Mouse (Mus musculus): Measurements from ENCODE around the gene Snx1. TPM values are rescaled to one million over a fixed set of nuclear protein-coding genes. Genes with fewer than 3 reads are reported as not detected.

The Snx1 gene
- polyA plus RNA-seq, 1 experiment from 2014 or later = 111 TPM

- no peaks in the 10 kb centered on the region; the same call in 1 of the 2 replicates for H3K27me3 ChIP-seq (replicated peaks; ENCODE audit: control insufficient read depth, insufficient read depth, low read length)
- WGBS = under 1% methylated on average over 30 of the region's 30 CpGs
- DNase-seq (ENCODE audit: low spot score) (peak; percentile 61), ATAC-seq (peak; percentile 66; the same call in 1 of the 2 replicates)
- peak overlapping the region; percentile 94 for H3K4me2 ChIP-seq (ENCODE audit: low read length)
- no peak overlapping the region for H3K27ac ChIP-seq (ENCODE audit: low read depth, low read length)
- H3K4me1 ChIP-seq (ENCODE audit: control insufficient read depth, insufficient read depth, low read length) = peaks cover 5% of the 10 kb centered on the region; the same call in 1 of the 2 replicates
- peak overlapping the region; percentile 65 for H3K9ac ChIP-seq (ENCODE audit: low read length)
- peak overlapping the region; percentile 48 for H3K4me3 ChIP-seq (ENCODE audit: low read depth, low read length)
- H3K9me3 ChIP-seq (replicated peaks; ENCODE audit: control insufficient read depth, low read length) = no peaks in the 10 kb centered on the region
- peaks cover 28% of the 10 kb centered on the region for H3K36me3 ChIP-seq (ENCODE audit: control insufficient read depth, insufficient read depth, low read length)
Measured at GRCm38 (mm10) chr9:66068971-66069391, 57.4 kb downstream of the Snx1 start.

- no peaks in the 10 kb centered on the region; the same call in 1 of the 2 replicates for H3K27me3 ChIP-seq (replicated peaks; ENCODE audit: control insufficient read depth, insufficient read depth, low read length)
- no peak for ATAC-seq
- H3K4me1 ChIP-seq (ENCODE audit: control insufficient read depth, insufficient read depth, low read length) = peaks cover 5% of the 10 kb centered on the region; the same call in 1 of the 2 replicates
- H3K36me3 ChIP-seq (ENCODE audit: control insufficient read depth, insufficient read depth, low read length) = peaks cover 37% of the 10 kb centered on the region
- no peaks in the 10 kb centered on the region for H3K9me3 ChIP-seq (replicated peaks; ENCODE audit: control insufficient read depth, low read length)
- no peak for DNase-seq (ENCODE audit: low spot score)
- H3K4me2 ChIP-seq (ENCODE audit: low read length) = no peak overlapping the region
- WGBS = 63% methylated on average over 4 of the region's 4 CpGs
- H3K27ac ChIP-seq (ENCODE audit: low read depth, low read length) = no peak overlapping the region
- no peak overlapping the region for H3K9ac ChIP-seq (ENCODE audit: low read length)
- H3K4me3 ChIP-seq (ENCODE audit: low read depth, low read length) = no peak overlapping the region
Measured at GRCm38 (mm10) chr9:66068056-66068455, 58.3 kb downstream of the Snx1 start.

DNA sequence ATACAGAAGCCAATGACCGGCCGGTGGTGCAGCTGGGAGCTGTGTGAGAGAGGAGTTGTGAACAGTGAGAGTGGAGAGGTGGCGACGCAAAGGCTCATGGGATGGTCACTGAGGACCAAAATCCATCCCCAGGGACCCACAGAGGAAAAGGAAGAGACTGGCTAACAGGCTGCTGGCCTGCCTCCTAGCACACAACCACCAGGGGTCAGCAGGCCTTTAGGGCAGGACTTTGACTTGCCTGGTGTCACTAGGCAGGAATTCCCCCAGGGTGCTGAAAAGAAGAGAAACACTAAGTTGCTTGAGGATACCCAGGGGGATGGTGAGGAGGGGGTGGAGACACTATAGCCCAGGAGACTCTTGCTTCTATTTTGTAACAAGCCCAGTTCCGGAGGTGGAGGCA is 58.8 kb downstream of the Snx1 start:
- DNase-seq (ENCODE audit: low spot score) (peak; percentile 29), ATAC-seq (no peak)
- H3K4me1 ChIP-seq (ENCODE audit: control insufficient read depth, insufficient read depth, low read length) = peaks cover 5% of the 10 kb centered on the region; the same call in 1 of the 2 replicates
- 22% methylated on average over 5 of the region's 5 CpGs for WGBS
- no peak overlapping the region for H3K27ac ChIP-seq (ENCODE audit: low read depth, low read length)
- H3K4me3 ChIP-seq (ENCODE audit: low read depth, low read length) = no peak overlapping the region
- H3K9ac ChIP-seq (ENCODE audit: low read length) = no peak overlapping the region
- H3K4me2 ChIP-seq (ENCODE audit: low read length) = no peak overlapping the region
- H3K27me3 ChIP-seq (replicated peaks; ENCODE audit: control insufficient read depth, insufficient read depth, low read length) = no peaks in the 10 kb centered on the region; the same call in 1 of the 2 replicates
- H3K9me3 ChIP-seq (replicated peaks; ENCODE audit: control insufficient read depth, low read length) = no peaks in the 10 kb centered on the region
- H3K36me3 ChIP-seq (ENCODE audit: control insufficient read depth, insufficient read depth, low read length) = peaks cover 42% of the 10 kb centered on the region

DNA sequence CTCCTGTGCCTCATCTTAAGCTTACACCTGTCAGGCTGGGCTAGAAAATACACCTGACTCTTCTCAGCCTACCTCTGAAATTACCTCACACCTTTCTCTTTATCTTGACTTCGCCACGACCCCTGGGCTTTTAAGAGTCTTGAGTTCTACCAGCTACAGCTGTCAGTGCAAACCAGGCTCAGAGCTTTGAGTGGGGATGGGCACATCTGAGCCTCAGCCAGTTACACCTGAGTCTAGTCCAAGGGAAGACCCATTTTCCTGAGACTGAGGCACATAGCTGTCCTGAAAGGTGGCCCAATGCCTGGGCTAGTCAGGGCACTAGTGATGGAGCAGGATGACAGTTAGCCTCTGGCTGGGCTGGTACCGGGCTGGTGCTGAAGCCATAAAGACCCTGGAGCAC is 59.6 kb downstream of the Snx1 start:
- Histone ChIP-seq H3K4me3 (ENCODE audit: low read depth, low read length) (no peak overlapping the region), H3K4me1 (ENCODE audit: control insufficient read depth, insufficient read depth, low read length) (peaks cover 5% of the 10 kb centered on the region; the same call in 1 of the 2 replicates), H3K27ac (ENCODE audit: low read depth, low read length) (no peak overlapping the region), H3K36me3 (ENCODE audit: control insufficient read depth, insufficient read depth, low read length) (peaks cover 45% of the 10 kb centered on the region), H3K4me2 (ENCODE audit: low read length) (no peak overlapping the region), H3K27me3 (replicated peaks; ENCODE audit: control insufficient read depth, insufficient read depth, low read length) (no peaks in the 10 kb centered on the region; the same call in 1 of the 2 replicates), H3K9me3 (replicated peaks; ENCODE audit: control insufficient read depth, low read length) (no peaks in the 10 kb centered on the region), H3K9ac (ENCODE audit: low read length) (no peak overlapping the region)
- WGBS = 91% methylated on average over 3 of the region's 3 CpGs
- no peak for ATAC-seq
- DNase-seq (ENCODE audit: low spot score) = no peak

GRCm38 (mm10) chr9:66064316-66064715 is 62.1 kb downstream of the Snx1 start:
- no peak for ATAC-seq
- H3K36me3 ChIP-seq (ENCODE audit: control insufficient read depth, insufficient read depth, low read length) = peaks cover 45% of the 10 kb centered on the region

DNA sequence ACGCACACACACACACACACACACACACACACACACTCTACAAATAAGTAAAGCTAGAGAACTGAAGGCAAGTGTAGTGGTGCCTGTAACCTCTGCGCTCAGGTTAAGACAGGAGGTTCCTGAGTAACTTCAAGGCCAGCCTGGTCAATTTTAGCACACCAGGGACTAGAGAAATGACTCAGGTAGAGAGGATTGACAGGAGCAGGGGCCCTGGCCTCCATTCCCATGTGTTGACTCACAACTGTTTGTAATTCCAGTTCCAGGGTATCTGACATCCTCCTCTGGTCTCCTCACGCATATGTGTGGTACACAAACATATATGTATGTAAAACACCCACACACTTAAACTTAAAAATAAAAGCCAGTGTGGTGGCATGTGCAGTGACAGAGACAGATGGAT is 62.9 kb downstream of the Snx1 start:
- H3K4me3 ChIP-seq (ENCODE audit: low read depth, low read length) = no peak overlapping the region
- H3K27me3 ChIP-seq (replicated peaks; ENCODE audit: control insufficient read depth, insufficient read depth, low read length) = no peaks in the 10 kb centered on the region
- peaks cover 45% of the 10 kb centered on the region for H3K36me3 ChIP-seq (ENCODE audit: control insufficient read depth, insufficient read depth, low read length)
- H3K9me3 ChIP-seq (replicated peaks; ENCODE audit: control insufficient read depth, low read length) = no peaks in the 10 kb centered on the region
- H3K4me1 ChIP-seq (ENCODE audit: control insufficient read depth, insufficient read depth, low read length) = peaks cover 12% of the 10 kb centered on the region
- no peak for ATAC-seq
- no peak overlapping the region for H3K9ac ChIP-seq (ENCODE audit: low read length)
- H3K27ac ChIP-seq (ENCODE audit: low read depth, low read length) = no peak overlapping the region
- DNase-seq (ENCODE audit: low spot score) = no peak
- no peak overlapping the region for H3K4me2 ChIP-seq (ENCODE audit: low read length)
- WGBS = 93% methylated on average over 3 of the region's 3 CpGs

More at GRCm38 (mm10) chr9:66064316-66064715, 62.1 kb downstream of the Snx1 start:
- H3K4me2 ChIP-seq (ENCODE audit: low read length) = no peak overlapping the region
- H3K27me3 ChIP-seq (replicated peaks; ENCODE audit: control insufficient read depth, insufficient read depth, low read length) = no peaks in the 10 kb centered on the region; the same call in 1 of the 2 replicates
- H3K4me1 ChIP-seq (ENCODE audit: control insufficient read depth, insufficient read depth, low read length) = peaks cover 16% of the 10 kb centered on the region
- no peak for DNase-seq (ENCODE audit: low spot score)
- H3K4me3 ChIP-seq (ENCODE audit: low read depth, low read length) = no peak overlapping the region
- H3K9me3 ChIP-seq (replicated peaks; ENCODE audit: control insufficient read depth, low read length) = no peaks in the 10 kb centered on the region
- 92% methylated on average over 11 of the region's 11 CpGs for WGBS
- H3K27ac ChIP-seq (ENCODE audit: low read depth, low read length) = no peak overlapping the region
- no peak overlapping the region for H3K9ac ChIP-seq (ENCODE audit: low read length)

GRCm38 (mm10) chr9:66061656-66062055 is 64.7 kb downstream of the Snx1 start:
- H3K36me3 ChIP-seq (ENCODE audit: control insufficient read depth, insufficient read depth, low read length) = peaks cover 41% of the 10 kb centered on the region
- H3K9ac ChIP-seq (ENCODE audit: low read length) = no peak overlapping the region; the same call in 1 of the 2 replicates
- peaks cover 12% of the 10 kb centered on the region for H3K4me1 ChIP-seq (ENCODE audit: control insufficient read depth, insufficient read depth, low read length)
- peak overlapping the region; percentile 71 for H3K27ac ChIP-seq (ENCODE audit: low read depth, low read length)
- H3K4me3 ChIP-seq (ENCODE audit: low read depth, low read length) = peak overlapping the region; percentile 79
- H3K27me3 ChIP-seq (replicated peaks; ENCODE audit: control insufficient read depth, insufficient read depth, low read length) = no peaks in the 10 kb centered on the region
- H3K9me3 ChIP-seq (replicated peaks; ENCODE audit: control insufficient read depth, low read length) = no peaks in the 10 kb centered on the region
- ATAC-seq (no peak), DNase-seq (ENCODE audit: low spot score) (peak; percentile 41)
- H3K4me2 ChIP-seq (ENCODE audit: low read length) = peak overlapping the region; percentile 80
- WGBS = 66% methylated on average over 3 of the region's 3 CpGs

DNA sequence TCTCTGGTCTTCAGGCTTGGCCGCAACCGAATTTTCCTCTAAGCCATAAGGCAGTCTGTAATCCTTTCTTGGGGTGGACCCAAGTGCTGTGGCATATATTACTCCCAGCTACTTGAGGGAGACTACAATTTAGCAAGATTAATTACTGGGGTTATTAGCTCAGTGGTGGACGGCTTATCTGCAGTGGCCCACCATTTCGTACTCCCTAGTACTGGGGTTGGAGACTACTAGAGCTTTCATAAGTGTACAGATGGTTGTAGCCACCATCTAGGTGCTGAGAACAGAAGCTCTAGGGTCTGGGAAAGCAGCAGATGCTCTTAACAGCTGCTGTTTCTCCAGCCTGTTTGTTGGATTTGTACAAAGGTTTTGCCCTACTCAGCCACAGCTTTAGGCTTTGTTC is 65.4 kb downstream of the Snx1 start:
- Histone ChIP-seq H3K36me3 (ENCODE audit: control insufficient read depth, insufficient read depth, low read length) (peaks cover 34% of the 10 kb centered on the region), H3K27me3 (replicated peaks; ENCODE audit: control insufficient read depth, insufficient read depth, low read length) (no peaks in the 10 kb centered on the region), H3K4me1 (ENCODE audit: control insufficient read depth, insufficient read depth, low read length) (peaks cover 12% of the 10 kb centered on the region), H3K4me2 (ENCODE audit: low read length) (peak overlapping the region; percentile 80), H3K4me3 (ENCODE audit: low read depth, low read length) (peak overlapping the region; percentile 79), H3K27ac (ENCODE audit: low read depth, low read length) (peak overlapping the region; percentile 71), H3K9ac (ENCODE audit: low read length) (peak overlapping the region; percentile 70), H3K9me3 (replicated peaks; ENCODE audit: control insufficient read depth, low read length) (no peaks in the 10 kb centered on the region)
- ATAC-seq (no peak), DNase-seq (ENCODE audit: low spot score) (peak; percentile 65)
- 24% methylated on average over 4 of the region's 4 CpGs for WGBS

DNA sequence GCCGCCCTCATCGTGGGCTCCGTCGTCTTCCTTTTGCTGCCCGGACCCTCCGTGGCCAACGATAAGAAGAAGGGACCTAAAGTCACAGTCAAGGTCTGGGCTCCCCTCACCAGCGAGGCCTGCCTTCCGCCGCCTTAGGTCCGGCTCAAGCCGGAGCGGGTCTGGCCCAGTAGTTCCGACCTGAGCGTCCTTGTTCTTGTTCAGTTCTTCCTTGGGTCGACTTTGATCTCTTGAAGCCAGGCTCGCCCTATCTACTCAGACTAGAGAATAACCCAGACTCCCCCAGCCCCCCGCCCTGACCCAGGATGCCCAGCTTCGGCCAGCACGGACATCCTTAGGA is 66.1 kb downstream of the Snx1 start:
- Histone ChIP-seq H3K4me1 (ENCODE audit: control insufficient read depth, insufficient read depth, low read length) (peaks cover 12% of the 10 kb centered on the region), H3K27ac (ENCODE audit: low read depth, low read length) (peak overlapping the region; percentile 77), H3K4me2 (ENCODE audit: low read length) (peak overlapping the region; percentile 80), H3K9me3 (replicated peaks; ENCODE audit: control insufficient read depth, low read length) (no peaks in the 10 kb centered on the region), H3K9ac (ENCODE audit: low read length) (peak overlapping the region; percentile 70), H3K4me3 (ENCODE audit: low read depth, low read length) (peak overlapping the region; percentile 79), H3K36me3 (ENCODE audit: control insufficient read depth, insufficient read depth, low read length) (peaks cover 27% of the 10 kb centered on the region), H3K27me3 (replicated peaks; ENCODE audit: control insufficient read depth, insufficient read depth, low read length) (no peaks in the 10 kb centered on the region)
- whole genome bisulfite sequencing = under 1% methylated on average over 20 of the region's 20 CpGs
- ATAC-seq = peak; percentile 62
- no peak for DNase-seq (ENCODE audit: low spot score)
